ENCODE assay signal across 16 mouse cellular contexts in the genomic region with DNA sequence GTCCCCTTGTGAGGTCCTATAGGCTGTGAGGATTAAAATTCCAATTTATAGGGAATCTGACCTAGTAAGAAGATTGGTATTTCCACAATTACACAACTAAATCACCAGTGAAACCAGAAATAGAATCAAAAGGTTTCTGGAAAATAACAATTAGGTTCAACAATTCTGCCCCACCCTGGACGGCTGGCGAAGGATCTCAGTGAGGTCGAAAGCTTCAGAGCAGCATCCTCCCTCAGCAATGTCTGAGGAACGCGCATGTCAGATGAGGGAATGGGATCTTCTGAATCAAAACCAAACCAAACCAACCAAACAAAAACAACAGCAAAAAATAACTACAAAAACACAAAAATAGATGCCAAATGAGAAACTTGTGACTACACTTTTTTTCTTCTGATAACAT.
"Had no signal": no experiment of that assay in that cellular context is flagged by ENCODE, and none has a peak within 500 bp of the region (broad histone marks: within the 10 kb centered on the region; RNA-seq: fewer than 3 reads in every experiment).

No protein-coding gene starts in this region.

- H3K27ac ChIP-seq: intestine, embryonic 15.5 days; liver, embryonic 13.5 days; midbrain, embryonic 10.5 days; midbrain, embryonic 15.5 days; neural tube, embryonic 12.5 days; neural tube, embryonic 15.5 days; stomach, embryonic 15.5 days had no signal

- H3K27me3 ChIP-seq: intestine, embryonic 15.5 days; liver, embryonic 13.5 days; megakaryocyte, embryonic 14.5 days; midbrain, embryonic 15.5 days; neural tube, embryonic 12.5 days; neural tube, embryonic 15.5 days; stomach, embryonic 15.5 days had no signal

- DNase-seq: kidney, adult 11 months; kidney, postnatal 10 days; kidney, postnatal 4 days; liver, embryonic 13.5 days; lung, adult 2 months; right cerebral cortex, adult 18-20 months; right cerebral cortex, postnatal 25 days; spleen, adult 18-20 months; thymus, postnatal 25 days had no signal

- H3K36me3 ChIP-seq: intestine, embryonic 15.5 days; liver, embryonic 13.5 days; midbrain, embryonic 10.5 days; midbrain, embryonic 15.5 days; neural tube, embryonic 12.5 days; neural tube, embryonic 15.5 days; stomach, embryonic 15.5 days had no signal

- H3K9ac ChIP-seq: intestine, embryonic 15.5 days; liver, embryonic 13.5 days; midbrain, embryonic 15.5 days; neural tube, embryonic 12.5 days; neural tube, embryonic 15.5 days; stomach, embryonic 15.5 days had no signal

- H3K4me3 ChIP-seq: intestine, embryonic 15.5 days; liver, embryonic 13.5 days; megakaryocyte, embryonic 14.5 days; midbrain, embryonic 10.5 days; midbrain, embryonic 15.5 days; neural tube, embryonic 12.5 days; neural tube, embryonic 15.5 days; stomach, embryonic 15.5 days had no signal
